Mouse (Mus musculus) heart, embryonic 15.5 days (tissue): ENCODE results near the gene Nrbp1. TPM values are rescaled to one million over a fixed set of nuclear protein-coding genes. Genes with fewer than 3 reads are reported as not detected.

ENCODE experiments used
- ATAC-seq: fragments of 200-750 bp; cut with Nextera tagmentation; replicated peaks from 2 replicates; pipeline ENCODE4 v1.8.0; 2017; ENCODE audit warnings: low read depth, moderate TSS enrichment; ENCODE audit not compliant: insufficient number of reproducible peaks, insufficient read depth, low FRiP score
- H3K27ac ChIP-seq: fragments of 300-500 bp; sonication (generic); 2 replicates; pipeline ENCODE4 v1.5.1; 2015; ENCODE audit warnings: mild to moderate bottlenecking, inconsistent platforms
- H3K27me3 ChIP-seq: fragments of 300-500 bp; sonication (generic); 2 replicates; pipeline ENCODE4 v1.6.1; 2015; ENCODE audit warnings: inconsistent platforms
- H3K36me3 ChIP-seq: fragments of 300-500 bp; sonication (generic); 2 replicates; pipeline ENCODE4 v1.6.1; 2015; ENCODE audit warnings: mild to moderate bottlenecking, inconsistent platforms
- H3K4me1 ChIP-seq: fragments of 300-500 bp; sonication (generic); replicated peaks from 2 replicates; pipeline ENCODE4 v1.6.1; 2015; ENCODE audit warnings: inconsistent platforms
- H3K4me2 ChIP-seq: fragments of 300-500 bp; sonication (generic); 2 replicates; pipeline ENCODE4 v1.6.1; 2015; ENCODE audit warnings: inconsistent platforms, mild to moderate bottlenecking, moderate library complexity
- H3K4me3 ChIP-seq: fragments of 300-500 bp; sonication (generic); 2 replicates; pipeline ENCODE4 v1.5.1; 2015; ENCODE audit warnings: mild to moderate bottlenecking, inconsistent platforms
- H3K9ac ChIP-seq: fragments of 300-500 bp; sonication (generic); 2 replicates; pipeline ENCODE4 v1.6.1; 2015; ENCODE audit warnings: mild to moderate bottlenecking, inconsistent platforms
- H3K9me3 ChIP-seq: fragments of 300-500 bp; sonication (generic); replicated peaks from 2 replicates; pipeline ENCODE4 v1.6.1; 2016; ENCODE audit warnings: inconsistent platforms
- WGBS: fragments of 180-500 bp; shearing (Covaris S2); methylation state at CpG from one replicate; pipeline ENCODE4 v1.1.7; 2015; ENCODE audit warnings: mixed read lengths; 5-methylcytosine and 5-hydroxymethylcytosine counted together
- polyA plus RNA-seq: library from polyadenylated mRNA; unstranded; fragments of >200 nt; fragmentation: Nextera tagmentation; extraction: Ambion mirVana; gene quantifications from 2 replicates; pipeline ENCODE4 v1.2.1, GENCODE M21; 2015

Gene Nrbp1
- polyA plus RNA-seq, 1 experiment from 2014 or later = 109 TPM

- Histone ChIP-seq H3K9ac (no peak overlapping the region), H3K9me3 (no peaks in the 10 kb centered on the region), H3K4me1 (peaks cover 17% of the 10 kb centered on the region), H3K4me2 (no peak overlapping the region), H3K27ac (no peak overlapping the region), H3K36me3 (no peaks in the 10 kb centered on the region), H3K4me3 (no peak overlapping the region), H3K27me3 (no peaks in the 10 kb centered on the region)
- WGBS = 43% methylated on average over 7 of the region's 7 CpGs
- no peak for ATAC-seq
Observed at GRCm38 (mm10) chr5:31218294-31218693, 22.4 kb upstream of the Nrbp1 start.

- Histone ChIP-seq H3K27ac (no peak overlapping the region), H3K9ac (no peak overlapping the region; the same call in 1 of the 2 replicates)
Observed at GRCm38 (mm10) chr5:31219070-31219469, 21.6 kb upstream of the Nrbp1 start.

GRCm38 (mm10) chr5:31219474-31219873, 21.2 kb upstream of the Nrbp1 start:
- Histone ChIP-seq H3K4me2 (peak overlapping the region; percentile 80), H3K9ac (peak overlapping the region; percentile 96), H3K36me3 (no peaks in the 10 kb centered on the region), H3K27ac (peak overlapping the region; percentile 93), H3K9me3 (no peaks in the 10 kb centered on the region), H3K27me3 (no peaks in the 10 kb centered on the region), H3K4me3 (peak overlapping the region; percentile 97), H3K4me1 (peaks cover 17% of the 10 kb centered on the region)
- 1% methylated on average over 11 of the region's 11 CpGs for WGBS
- ATAC-seq = no peak

More at GRCm38 (mm10) chr5:31219070-31219469, 21.6 kb upstream of the Nrbp1 start:
- no peak for ATAC-seq
- Histone ChIP-seq H3K4me2 (peak overlapping the region; percentile 80), H3K27me3 (no peaks in the 10 kb centered on the region), H3K36me3 (no peaks in the 10 kb centered on the region), H3K9me3 (no peaks in the 10 kb centered on the region), H3K4me1 (peaks cover 17% of the 10 kb centered on the region), H3K4me3 (peak overlapping the region; percentile 97)
- 3% methylated on average over 2 of the region's 2 CpGs for WGBS

GRCm38 (mm10) chr5:31219911-31220447, 20.7 kb upstream of the Nrbp1 start:
- H3K27ac ChIP-seq = peak overlapping the region; percentile 93
- H3K4me2 ChIP-seq = peak overlapping the region; percentile 80
- peak; percentile 58 for ATAC-seq
- peak overlapping the region; percentile 96 for H3K9ac ChIP-seq
- no peaks in the 10 kb centered on the region for H3K27me3 ChIP-seq
- H3K9me3 ChIP-seq = no peaks in the 10 kb centered on the region
- H3K4me3 ChIP-seq = peak overlapping the region; percentile 97
- whole genome bisulfite sequencing = under 1% methylated on average over 40 of the region's 40 CpGs
- H3K36me3 ChIP-seq = no peaks in the 10 kb centered on the region
- H3K4me1 ChIP-seq = peaks cover 17% of the 10 kb centered on the region

- Histone ChIP-seq H3K27ac (peak within 1 kb of the TSS; percentile 93), H3K4me2 (peak within 1 kb of the TSS; percentile 80), H3K4me3 (peak within 1 kb of the TSS; percentile 97), H3K9me3 (no peaks in the 10 kb centered on the region), H3K36me3 (no peaks in the 10 kb centered on the region), H3K4me1 (peaks cover 17% of the 10 kb centered on the region), H3K9ac (peak within 1 kb of the TSS; percentile 96), H3K27me3 (no peaks in the 10 kb centered on the region)
- under 1% methylated on average over 70 of the region's 70 CpGs for WGBS
- ATAC-seq = peak; percentile 97
Observed at GRCm38 (mm10) chr5:31220448-31221303, 20.0 kb upstream of the Nrbp1 start, which contains the start of gene Ppm1g. Gene Ppm1g, minus strand, starts transcription at chr5:31220687.

GRCm38 (mm10) chr5:31221304-31221945, 19.2 kb upstream of the Nrbp1 start:
- H3K27ac ChIP-seq = peak overlapping the region; percentile 85
- H3K4me2 ChIP-seq = peak overlapping the region; percentile 80
- WGBS = 18% methylated on average over 11 of the region's 11 CpGs
- no peaks in the 10 kb centered on the region for H3K36me3 ChIP-seq
- H3K4me1 ChIP-seq = peaks cover 17% of the 10 kb centered on the region
- peak overlapping the region; percentile 97 for H3K4me3 ChIP-seq
- no peaks in the 10 kb centered on the region for H3K27me3 ChIP-seq
- H3K9me3 ChIP-seq = no peaks in the 10 kb centered on the region
- peak overlapping the region; percentile 96 for H3K9ac ChIP-seq
- ATAC-seq = no peak

GRCm38 (mm10) chr5:31222696-31223095, 18.0 kb upstream of the Nrbp1 start:
- ATAC-seq = no peak
- Histone ChIP-seq H3K4me1 (peaks cover 17% of the 10 kb centered on the region), H3K27ac (no peak overlapping the region)

GRCm38 (mm10) chr5:31226641-31227040, 14.0 kb upstream of the Nrbp1 start:
- Histone ChIP-seq H3K4me1 (no peaks in the 10 kb centered on the region), H3K27ac (no peak overlapping the region), H3K36me3 (no peaks in the 10 kb centered on the region), H3K4me2 (no peak overlapping the region), H3K9me3 (no peaks in the 10 kb centered on the region), H3K4me3 (no peak overlapping the region), H3K9ac (no peak overlapping the region), H3K27me3 (no peaks in the 10 kb centered on the region)
- WGBS = 68% methylated on average over 1 of the region's 1 CpGs
- no peak for ATAC-seq

More at GRCm38 (mm10) chr5:31222696-31223095, 18.0 kb upstream of the Nrbp1 start:
- Histone ChIP-seq H3K9me3 (no peaks in the 10 kb centered on the region), H3K4me2 (no peak overlapping the region), H3K27me3 (no peaks in the 10 kb centered on the region), H3K9ac (no peak overlapping the region), H3K4me3 (no peak overlapping the region), H3K36me3 (no peaks in the 10 kb centered on the region)
- WGBS = 88% methylated on average over 9 of the region's 9 CpGs

GRCm38 (mm10) chr5:31241522-31242034, 914 bp downstream of the Nrbp1 start:
- ATAC-seq = no peak
- H3K9me3 ChIP-seq = no peaks in the 10 kb centered on the region
- no peaks in the 10 kb centered on the region for H3K27me3 ChIP-seq
- peak overlapping the region; percentile 100 for H3K9ac ChIP-seq
- peaks cover 30% of the 10 kb centered on the region for H3K36me3 ChIP-seq
- H3K4me2 ChIP-seq = peak overlapping the region; percentile 88
- peak overlapping the region; percentile 100 for H3K4me3 ChIP-seq
- peak overlapping the region; percentile 100 for H3K27ac ChIP-seq
- H3K4me1 ChIP-seq = peaks cover 12% of the 10 kb centered on the region
- 0% methylated on average over 13 of the region's 13 CpGs for WGBS

- no peak for ATAC-seq
- WGBS = 21% methylated on average over 10 of the region's 10 CpGs
- H3K36me3 ChIP-seq = peaks cover 30% of the 10 kb centered on the region
- H3K9me3 ChIP-seq = no peaks in the 10 kb centered on the region
- peaks cover 12% of the 10 kb centered on the region for H3K4me1 ChIP-seq
- H3K4me3 ChIP-seq = peak overlapping the region; percentile 100
- peak overlapping the region; percentile 88 for H3K4me2 ChIP-seq
- peak overlapping the region; percentile 100 for H3K27ac ChIP-seq
- no peaks in the 10 kb centered on the region for H3K27me3 ChIP-seq
- H3K9ac ChIP-seq = peak overlapping the region; percentile 100
Observed at GRCm38 (mm10) chr5:31242191-31242590, 1.5 kb downstream of the Nrbp1 start.

- Histone ChIP-seq H3K27me3 (no peaks in the 10 kb centered on the region), H3K9me3 (no peaks in the 10 kb centered on the region), H3K4me2 (no peak overlapping the region), H3K9ac (no peak overlapping the region), H3K27ac (no peak overlapping the region), H3K36me3 (peaks cover 49% of the 10 kb centered on the region), H3K4me1 (peaks cover 31% of the 10 kb centered on the region), H3K4me3 (no peak overlapping the region)
- 61% methylated on average over 4 of the region's 4 CpGs for WGBS
- ATAC-seq = no peak
Observed at GRCm38 (mm10) chr5:31250716-31251115, 10.1 kb downstream of the Nrbp1 start.
